Mouse (Mus musculus) midbrain, embryonic 10.5 days (tissue): ENCODE measurements around the gene Gm10447. TPM values are rescaled to one million over a fixed set of nuclear protein-coding genes. Genes with fewer than 3 reads are reported as not detected.
A peak's percentile ranks its signal among the peaks of the same experiment; 100 is the strongest.
"Not testable (repeated sequence)": the region's sequence is repeated elsewhere in the genome, so short reads cannot be mapped to it uniquely, and the experiment has no call there.

Source experiments
- DNase-seq: peaks from one replicate; pipeline ENCODE4 v3.0.0-alpha.2; 2017; ENCODE audit warnings: low spot score
- H3K27ac ChIP-seq: fragments of 300-500 bp; sonication (generic); replicated peaks from 2 replicates; pipeline ENCODE4 v1.5.1; 2016; ENCODE audit warnings: mild to moderate bottlenecking
- H3K27me3 ChIP-seq: fragments of 300-500 bp; sonication (generic); 2 replicates; pipeline ENCODE4 v1.6.1; 2016; ENCODE audit warnings: low read depth, mild to moderate bottlenecking; ENCODE audit not compliant: poor library complexity, severe bottlenecking
- H3K36me3 ChIP-seq: fragments of 300-500 bp; sonication (generic); 2 replicates; pipeline ENCODE4 v1.6.1; 2016; ENCODE audit warnings: mild to moderate bottlenecking, moderate library complexity
- H3K4me1 ChIP-seq: fragments of 300-500 bp; sonication (generic); 2 replicates; pipeline ENCODE4 v1.6.1; 2016
- H3K4me3 ChIP-seq: fragments of 300-500 bp; sonication (generic); 2 replicates; pipeline ENCODE4 v1.5.1; 2016; ENCODE audit warnings: mild to moderate bottlenecking, moderate library complexity
- H3K9me3 ChIP-seq: fragments of 300-500 bp; sonication (generic); replicated peaks from 2 replicates; pipeline ENCODE4 v1.6.1; 2016; ENCODE audit warnings: mild to moderate bottlenecking
- WGBS: fragments of 180-500 bp; shearing (Covaris S2); methylation state at CpG from one replicate; pipeline ENCODE4 v1.1.7; 2016; 5-methylcytosine and 5-hydroxymethylcytosine counted together
- polyA plus RNA-seq: library from polyadenylated mRNA; unstranded; fragments of >200 nt; fragmentation: Nextera tagmentation; extraction: Ambion mirVana; gene quantifications from 2 replicates; pipeline ENCODE4 v1.2.1, GENCODE M21; 2016

The Gm10447 gene
- polyA plus RNA-seq, 1 experiment from 2014 or later, result not detected

DNA sequence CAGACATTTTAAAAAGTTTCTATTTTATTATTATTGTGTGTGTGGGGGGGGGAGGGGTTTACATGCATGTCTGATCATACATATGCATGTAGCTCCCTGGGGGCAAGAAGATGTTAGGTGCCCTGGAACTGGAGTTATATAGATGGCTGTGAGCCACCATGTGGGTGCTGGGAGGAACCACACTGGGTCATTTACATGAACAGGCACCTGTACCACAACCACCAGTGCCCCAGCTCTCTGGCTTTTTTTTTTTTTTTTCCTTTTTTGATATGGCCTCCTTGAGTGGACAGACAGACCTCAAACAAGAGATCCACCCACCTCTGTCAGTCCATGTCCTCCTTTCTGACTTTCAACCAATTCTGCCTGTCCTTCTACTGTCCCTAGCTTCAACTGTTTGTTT, 27.7 kb downstream of the Gm10447 start:
- H3K4me1 ChIP-seq, result peaks cover 19% of the 10 kb centered on the region
- no peaks in the 10 kb centered on the region for H3K9me3 ChIP-seq
- H3K36me3 ChIP-seq, result peaks cover 21% of the 10 kb centered on the region
- H3K4me3 ChIP-seq, result peak overlapping the region; percentile 93
- H3K27ac ChIP-seq, result no peak overlapping the region
- no peaks in the 10 kb centered on the region for H3K27me3 ChIP-seq
- no peak for DNase-seq

DNA sequence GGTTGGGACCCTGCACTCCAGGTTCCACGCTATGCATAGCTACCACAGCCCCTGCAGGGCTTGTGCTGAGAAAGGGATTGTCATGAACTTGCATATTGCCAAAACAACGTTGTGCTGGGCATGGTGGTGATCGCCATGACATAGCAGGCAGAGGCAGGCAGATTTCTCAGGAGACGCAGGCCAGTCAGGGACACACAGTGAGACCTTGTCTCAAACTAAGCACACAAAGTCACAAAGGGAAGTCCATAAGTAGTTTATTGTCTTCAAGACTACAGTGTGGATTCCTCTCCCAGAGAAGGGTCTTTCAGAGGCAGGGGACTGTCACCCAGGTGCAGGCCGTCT, 28.2 kb downstream of the Gm10447 start:
- Histone ChIP-seq H3K27me3 (no peaks in the 10 kb centered on the region), H3K9me3 (no peaks in the 10 kb centered on the region), H3K4me3 (no peak overlapping the region), H3K4me1 (peaks cover 19% of the 10 kb centered on the region), H3K36me3 (peaks cover 21% of the 10 kb centered on the region), H3K27ac (no peak overlapping the region)
- no peak for DNase-seq
- 98% methylated on average over 5 of the region's 5 CpGs for WGBS

GRCm38 (mm10) chr11:53427993-53428715, 28.8 kb downstream of the Gm10447 start:
- Histone ChIP-seq H3K9me3 (no peaks in the 10 kb centered on the region), H3K36me3 (peaks cover 21% of the 10 kb centered on the region), H3K27ac (no peak overlapping the region), H3K4me1 (peaks cover 19% of the 10 kb centered on the region), H3K27me3 (no peaks in the 10 kb centered on the region), H3K4me3 (no peak overlapping the region)
- 91% methylated on average over 3 of the region's 3 CpGs for WGBS
- no peak for DNase-seq

- not testable (repeated sequence) for H3K4me3 ChIP-seq, DNase-seq, H3K27me3 ChIP-seq, H3K9me3 ChIP-seq, H3K27ac ChIP-seq
- 90% methylated on average over 3 of the region's 3 CpGs for WGBS
- Histone ChIP-seq H3K36me3 (peaks cover 25% of the 10 kb centered on the region), H3K4me1 (peaks cover 19% of the 10 kb centered on the region)
These were observed 30.0 kb downstream of the Gm10447 start for GRCm38 (mm10) chr11:53426914-53427313.

DNA sequence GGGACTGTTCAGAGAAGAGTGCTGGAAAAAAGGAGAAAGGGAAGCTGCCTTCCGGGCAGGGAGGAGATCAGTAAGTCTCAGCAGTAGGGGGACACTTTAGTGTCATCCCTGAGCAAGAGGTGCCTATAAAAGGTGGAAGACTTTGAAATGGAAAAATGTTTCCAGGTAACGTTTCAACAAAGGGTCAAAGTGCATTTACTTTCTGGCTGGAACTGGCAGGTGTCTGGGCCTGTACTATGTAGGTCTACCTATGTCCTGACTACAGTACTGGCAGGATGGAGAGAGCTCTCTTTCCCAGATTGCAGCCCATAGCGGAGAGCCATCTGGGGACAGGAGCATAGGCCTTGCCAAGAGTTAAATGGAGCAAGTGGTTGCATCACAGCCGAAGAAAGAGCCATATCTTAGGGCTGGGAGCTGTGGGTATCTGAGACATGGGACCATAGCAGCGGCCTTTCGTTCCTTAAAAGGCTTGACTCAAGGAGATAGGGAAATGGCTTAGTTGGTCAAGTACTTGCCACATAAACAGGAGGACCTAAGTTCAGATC, 31.1 kb downstream of the Gm10447 start:
- no peak for DNase-seq
- peaks cover 11% of the 10 kb centered on the region for H3K4me1 ChIP-seq
- H3K27ac ChIP-seq, result no peak overlapping the region
- peaks cover 35% of the 10 kb centered on the region for H3K36me3 ChIP-seq
- H3K9me3 ChIP-seq, result no peaks in the 10 kb centered on the region
- H3K4me3 ChIP-seq, result no peak overlapping the region
- 85% methylated on average over 6 of the region's 6 CpGs for WGBS
- no peaks in the 10 kb centered on the region for H3K27me3 ChIP-seq

- DNase-seq, result no peak
- no peaks in the 10 kb centered on the region for H3K9me3 ChIP-seq
- peaks cover 11% of the 10 kb centered on the region for H3K4me1 ChIP-seq
- peaks cover 40% of the 10 kb centered on the region for H3K36me3 ChIP-seq
- no peak overlapping the region for H3K27ac ChIP-seq
- no peaks in the 10 kb centered on the region for H3K27me3 ChIP-seq
- WGBS, result 87% methylated on average over 3 of the region's 3 CpGs
- H3K4me3 ChIP-seq, result no peak overlapping the region
These were observed 31.7 kb downstream of the Gm10447 start for GRCm38 (mm10) chr11:53425251-53425650.

DNA sequence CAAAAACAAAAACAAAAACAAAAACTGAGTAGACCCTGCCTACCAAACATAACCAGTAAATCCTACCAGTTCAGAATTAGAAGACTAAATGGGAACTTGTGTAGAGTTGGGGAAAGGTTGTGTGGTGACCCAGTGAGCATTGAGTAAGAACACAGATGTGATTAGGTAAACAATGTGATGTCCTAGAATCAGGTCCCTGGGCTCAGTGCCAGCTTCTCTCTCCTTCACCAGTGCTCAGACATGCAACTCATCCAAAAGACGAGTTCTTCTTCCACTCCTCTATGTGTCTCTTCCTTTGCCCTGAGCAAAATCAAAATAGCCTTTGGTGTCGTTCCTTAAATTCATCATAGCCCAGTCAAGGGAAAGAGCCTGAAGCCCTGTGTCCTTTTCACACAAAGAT, 32.1 kb downstream of the Gm10447 start:
- H3K27me3 ChIP-seq, result no peaks in the 10 kb centered on the region
- H3K4me3 ChIP-seq, result no peak overlapping the region
- 91% methylated on average over 2 of the region's 2 CpGs for WGBS
- H3K36me3 ChIP-seq, result peaks cover 45% of the 10 kb centered on the region
- peaks cover 8% of the 10 kb centered on the region for H3K4me1 ChIP-seq
- H3K9me3 ChIP-seq, result no peaks in the 10 kb centered on the region
- no peak overlapping the region for H3K27ac ChIP-seq
- DNase-seq, result no peak

DNA sequence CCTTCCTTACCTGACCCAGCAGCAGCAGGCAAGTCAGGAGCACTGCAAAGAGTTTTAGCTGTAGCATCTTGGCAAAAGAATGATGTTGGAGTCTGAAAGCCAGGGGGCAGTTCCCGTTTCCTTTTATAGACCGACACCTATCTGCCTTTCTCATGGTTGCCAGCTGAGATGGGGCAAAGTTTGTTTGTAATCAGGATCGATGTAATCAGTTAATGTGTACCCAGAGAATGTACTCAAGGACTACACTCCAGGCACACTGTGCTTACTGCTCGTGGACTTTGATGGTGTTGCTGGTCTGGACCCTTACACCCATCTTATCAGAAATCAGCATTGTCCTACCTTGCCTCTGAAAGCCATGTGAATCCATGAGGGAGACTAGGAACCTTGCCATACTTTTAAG, 33.9 kb downstream of the Gm10447 start, which contains the start of gene Leap2:
TSS of gene Leap2 (minus strand) at position 135 of the 400 bp plus-strand sequence.
- WGBS, result 88% methylated on average over 4 of the region's 4 CpGs

GRCm38 (mm10) chr11:53418048-53418447, 38.9 kb downstream of the Gm10447 start:
- no peaks in the 10 kb centered on the region for H3K27me3 ChIP-seq
- no peak overlapping the region for H3K27ac ChIP-seq
- no peak for DNase-seq
- H3K9me3 ChIP-seq, result no peaks in the 10 kb centered on the region
- H3K4me3 ChIP-seq, result no peak overlapping the region
- H3K36me3 ChIP-seq, result peaks cover 88% of the 10 kb centered on the region
- H3K4me1 ChIP-seq, result no peaks in the 10 kb centered on the region

More for the DNA sequence above, 33.9 kb downstream of the Gm10447 start, which contains the start of gene Leap2:
- Histone ChIP-seq H3K9me3 (no peaks in the 10 kb centered on the region), H3K27ac (no peak within 1 kb of the TSS), H3K36me3 (peaks cover 47% of the 10 kb centered on the region), H3K4me1 (no peaks in the 10 kb centered on the region), H3K4me3 (no peak within 1 kb of the TSS), H3K27me3 (no peaks in the 10 kb centered on the region)
- no peak for DNase-seq

DNA sequence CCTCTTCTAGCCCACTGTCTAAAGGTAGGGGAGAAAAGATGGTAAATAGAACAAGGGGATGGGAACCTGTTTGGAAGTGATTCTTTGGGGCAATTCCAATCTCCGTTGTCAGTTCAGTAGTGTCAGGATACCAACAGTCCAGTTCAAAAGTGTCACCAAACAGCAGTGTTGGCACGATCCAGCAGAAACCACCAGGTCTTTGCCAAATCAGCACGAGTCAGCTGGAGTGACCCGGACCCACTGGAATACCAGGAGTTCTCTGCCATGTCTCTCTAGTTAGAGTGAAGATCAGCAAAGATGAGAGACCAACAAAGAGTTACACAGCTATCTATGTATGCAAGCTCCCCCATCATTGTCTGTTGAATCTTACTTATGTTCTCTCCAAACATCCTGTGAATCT, 43.0 kb downstream of the Gm10447 start:
- WGBS, result 94% methylated on average over 4 of the region's 4 CpGs

GRCm38 (mm10) chr11:53411738-53412137, 45.2 kb downstream of the Gm10447 start:
- H3K27me3 ChIP-seq, result no peaks in the 10 kb centered on the region
- no peak for DNase-seq
- H3K4me3 ChIP-seq, result no peak overlapping the region
- no peaks in the 10 kb centered on the region for H3K9me3 ChIP-seq
- H3K4me1 ChIP-seq, result no peaks in the 10 kb centered on the region
- peaks cover 98% of the 10 kb centered on the region for H3K36me3 ChIP-seq
- no peak overlapping the region for H3K27ac ChIP-seq

More for the DNA sequence above, 43.0 kb downstream of the Gm10447 start:
- Histone ChIP-seq H3K27me3 (no peaks in the 10 kb centered on the region), H3K4me3 (no peak overlapping the region), H3K4me1 (no peaks in the 10 kb centered on the region), H3K36me3 (peaks cover 98% of the 10 kb centered on the region), H3K27ac (no peak overlapping the region), H3K9me3 (no peaks in the 10 kb centered on the region)
- DNase-seq, result no peak
